Mouse (Mus musculus): ENCODE measurements at regions not wholly inside any gene's neighbourhood (a gene's known extent, or its start where the extent isn't known, plus 50 kb on each side); places are given as distances from the start of the nearest gene placed in this dataset.

GRCm38 (mm10) chr6:101502149-101502548 lies 124.5 kb upstream of the Pdzrn3 start:
- ATAC-seq (ENCODE audit: insufficient read depth) (no peak), DNase-seq (ENCODE audit: low read depth in 3 of 3, low spot score in 3 of 3) (no peak)
- Histone ChIP-seq H3K27me3 (ENCODE audit: control insufficient read depth, insufficient read depth, low read length) (no peaks in the 10 kb centered on the region), H3K27ac (no peak overlapping the region), H3K4me2 (ENCODE audit: low read depth) (no peak overlapping the region), H3K9me3 (ENCODE audit: control insufficient read depth, low read length) (no peaks in the 10 kb centered on the region), H3K4me1 (replicated peaks; ENCODE audit: control insufficient read depth in 2 of 2, insufficient read depth in 2 of 2, low read length in 1 of 2) (no peaks in the 10 kb centered on the region), H3K4me3 (ENCODE audit: insufficient read depth in 1 of 2, low read depth in 2 of 2, low read length in 2 of 2) (no peak overlapping the region), H3K36me3 (replicated peaks; ENCODE audit: control insufficient read depth, insufficient read depth, low read depth) (no peaks in the 10 kb centered on the region), H3K9ac (replicated peaks) (no peak overlapping the region)
- 35% methylated on average over 5 of the region's 5 CpGs for WGBS (ENCODE audit: insufficient replicate concordance)
- no peak for TF ChIP-seq EP300 (IDR thresholded peaks at IDR 0.05; ENCODE audit: low read depth)

GRCm38 (mm10) chr6:101501716-101502115 lies 124.0 kb upstream of the Pdzrn3 start:
- no peaks in the 10 kb centered on the region for H3K9me3 ChIP-seq (ENCODE audit: control insufficient read depth, low read length)
- H3K27ac ChIP-seq, result no peak overlapping the region
- WGBS (ENCODE audit: insufficient replicate concordance), result 63% methylated on average over 4 of the region's 4 CpGs
- H3K27me3 ChIP-seq (ENCODE audit: control insufficient read depth, insufficient read depth, low read length), result no peaks in the 10 kb centered on the region
- no peak for TF ChIP-seq EP300 (IDR thresholded peaks at IDR 0.05; ENCODE audit: low read depth)
- H3K4me2 ChIP-seq (ENCODE audit: low read depth), result no peak overlapping the region
- no peak overlapping the region for H3K9ac ChIP-seq (replicated peaks)
- no peaks in the 10 kb centered on the region for H3K36me3 ChIP-seq (replicated peaks; ENCODE audit: control insufficient read depth, insufficient read depth, low read depth)
- H3K4me1 ChIP-seq (replicated peaks; ENCODE audit: control insufficient read depth in 2 of 2, insufficient read depth in 2 of 2, low read length in 1 of 2), result no peaks in the 10 kb centered on the region
- DNase-seq (ENCODE audit: low read depth in 3 of 3, low spot score in 3 of 3), result no peak
- H3K4me3 ChIP-seq (ENCODE audit: insufficient read depth in 1 of 2, low read depth in 2 of 2, low read length in 2 of 2), result no peak overlapping the region
- ATAC-seq (ENCODE audit: insufficient read depth), result no peak

GRCm38 (mm10) chr6:101500202-101500601 lies 122.5 kb upstream of the Pdzrn3 start:
- no peak for TF ChIP-seq CTCF (IDR thresholded peaks at IDR 0.05; ENCODE audit: low read depth)
- TF ChIP-seq EP300 (IDR thresholded peaks at IDR 0.05; ENCODE audit: low read depth), result no peak
- no peak for DNase-seq (ENCODE audit: low read depth in 3 of 3, low spot score in 3 of 3)

GRCm38 (mm10) chr6:101488466-101488865 lies 110.8 kb upstream of the Pdzrn3 start:
- Histone ChIP-seq H3K4me3 (ENCODE audit: insufficient read depth in 1 of 2, low read depth in 2 of 2, low read length in 2 of 2) (no peak overlapping the region), H3K9me3 (ENCODE audit: control insufficient read depth, low read length) (no peaks in the 10 kb centered on the region), H3K27me3 (ENCODE audit: control insufficient read depth, insufficient read depth, low read length) (no peaks in the 10 kb centered on the region), H3K9ac (replicated peaks) (no peak overlapping the region), H3K36me3 (replicated peaks; ENCODE audit: control insufficient read depth, insufficient read depth, low read depth) (no peaks in the 10 kb centered on the region), H3K4me2 (ENCODE audit: low read depth) (no peak overlapping the region), H3K27ac (no peak overlapping the region), H3K4me1 (replicated peaks; ENCODE audit: control insufficient read depth in 2 of 2, insufficient read depth in 2 of 2, low read length in 1 of 2) (no peaks in the 10 kb centered on the region)
- WGBS (ENCODE audit: insufficient replicate concordance), result 48% methylated on average over 2 of the region's 2 CpGs
- ATAC-seq (ENCODE audit: insufficient read depth) (no peak), DNase-seq (ENCODE audit: low read depth in 3 of 3, low spot score in 3 of 3) (no peak)
- TF ChIP-seq EP300 (IDR thresholded peaks at IDR 0.05; ENCODE audit: low read depth), result no peak
- TF ChIP-seq CTCF (IDR thresholded peaks at IDR 0.05; ENCODE audit: low read depth), result no peak

More at GRCm38 (mm10) chr6:101500202-101500601, 122.5 kb upstream of the Pdzrn3 start:
- Histone ChIP-seq H3K9me3 (ENCODE audit: control insufficient read depth, low read length) (no peaks in the 10 kb centered on the region), H3K4me2 (ENCODE audit: low read depth) (no peak overlapping the region), H3K36me3 (replicated peaks; ENCODE audit: control insufficient read depth, insufficient read depth, low read depth) (no peaks in the 10 kb centered on the region), H3K9ac (replicated peaks) (no peak overlapping the region), H3K27me3 (ENCODE audit: control insufficient read depth, insufficient read depth, low read length) (no peaks in the 10 kb centered on the region), H3K4me1 (replicated peaks; ENCODE audit: control insufficient read depth in 2 of 2, insufficient read depth in 2 of 2, low read length in 1 of 2) (no peaks in the 10 kb centered on the region), H3K4me3 (ENCODE audit: insufficient read depth in 1 of 2, low read depth in 2 of 2, low read length in 2 of 2) (no peak overlapping the region), H3K27ac (no peak overlapping the region)
- no peak for ATAC-seq (ENCODE audit: insufficient read depth)

- Histone ChIP-seq H3K9ac (replicated peaks) (no peak overlapping the region), H3K4me3 (ENCODE audit: insufficient read depth in 1 of 2, low read depth in 2 of 2, low read length in 2 of 2) (no peak overlapping the region), H3K27ac (no peak overlapping the region), H3K4me1 (replicated peaks; ENCODE audit: control insufficient read depth in 2 of 2, insufficient read depth in 2 of 2, low read length in 1 of 2) (no peaks in the 10 kb centered on the region), H3K9me3 (ENCODE audit: control insufficient read depth, low read length) (no peaks in the 10 kb centered on the region), H3K27me3 (ENCODE audit: control insufficient read depth, insufficient read depth, low read length) (no peaks in the 10 kb centered on the region), H3K4me2 (ENCODE audit: low read depth) (no peak overlapping the region), H3K36me3 (replicated peaks; ENCODE audit: control insufficient read depth, insufficient read depth, low read depth) (no peaks in the 10 kb centered on the region)
- WGBS (ENCODE audit: insufficient replicate concordance), result 63% methylated on average over 11 of the region's 12 CpGs
- DNase-seq (ENCODE audit: low read depth in 3 of 3, low spot score in 3 of 3) (no peak), ATAC-seq (ENCODE audit: insufficient read depth) (no peak)
- no peak for TF ChIP-seq EP300 (IDR thresholded peaks at IDR 0.05; ENCODE audit: low read depth)
- TF ChIP-seq CTCF (IDR thresholded peaks at IDR 0.05; ENCODE audit: low read depth), result no peak
Observed at GRCm38 (mm10) chr6:101484526-101485287, 107.0 kb upstream of the Pdzrn3 start.
